Mouse (Mus musculus) testis, postnatal 10 days (tissue): Measurements from ENCODE around the gene Vmn1r38.
"Not testable (repeated sequence)": the region's sequence is repeated elsewhere in the genome, so short reads cannot be mapped to it uniquely, and the experiment has no call there.

Experiments used
- DNase-seq: peaks from one replicate; pipeline ENCODE4 v3.0.0; 2021; ENCODE audit warnings: low spot score

Gene Vmn1r38

DNA sequence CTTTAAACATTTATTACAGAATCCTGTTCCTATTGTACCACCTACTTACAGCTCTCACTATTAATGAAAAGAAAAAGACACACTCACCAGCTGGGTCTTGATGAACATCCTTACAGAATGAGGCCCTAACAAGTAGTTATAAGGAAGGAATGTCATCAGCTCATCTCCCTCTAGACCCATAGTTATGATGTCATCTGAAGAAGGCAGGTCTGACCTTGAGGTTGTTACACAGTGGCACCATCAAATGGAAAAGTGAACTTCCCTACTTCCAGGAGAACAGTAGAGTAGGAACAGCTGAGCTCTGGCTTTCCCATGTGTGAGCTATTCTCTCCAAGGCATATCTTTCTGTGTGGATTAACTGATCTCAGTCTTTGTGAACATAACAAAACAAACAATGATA is at the start of gene Vmn1r38:
Vmn1r38 (minus strand) TSS at position 101 of the 400 bp plus-strand sequence.
- not testable (repeated sequence) for DNase-seq

GRCm38 (mm10) chr6:66810509-66810908 is 28.1 kb upstream of the Vmn1r38 start, which contains the start of gene Vmn1r39:
Gene Vmn1r39, minus strand, starts transcription at chr6:66810609.
- DNase-seq: no peak

DNA sequence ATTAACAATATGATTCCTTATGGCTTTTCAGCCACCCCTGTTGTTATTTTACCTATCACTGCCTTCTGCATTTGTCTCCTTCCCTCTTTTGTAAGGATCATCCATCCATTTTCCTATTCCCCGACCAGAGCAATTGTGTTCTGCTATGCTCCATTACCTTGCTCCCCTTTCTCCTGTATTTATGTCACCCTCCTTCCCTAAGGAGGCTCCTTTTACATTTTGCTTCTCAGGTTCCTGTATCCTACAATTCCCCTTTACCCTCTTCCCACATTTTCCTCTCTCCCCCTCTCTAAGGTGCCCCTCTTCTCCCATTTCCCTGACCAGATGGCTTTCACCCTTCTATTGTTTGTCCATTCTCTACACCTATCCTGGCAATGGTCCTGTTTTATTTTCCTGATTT is 23.9 kb upstream of the Vmn1r38 start:
- DNase-seq: no peak

GRCm38 (mm10) chr6:66805713-66806112 is 23.3 kb upstream of the Vmn1r38 start:
- DNase-seq: no peak

DNA sequence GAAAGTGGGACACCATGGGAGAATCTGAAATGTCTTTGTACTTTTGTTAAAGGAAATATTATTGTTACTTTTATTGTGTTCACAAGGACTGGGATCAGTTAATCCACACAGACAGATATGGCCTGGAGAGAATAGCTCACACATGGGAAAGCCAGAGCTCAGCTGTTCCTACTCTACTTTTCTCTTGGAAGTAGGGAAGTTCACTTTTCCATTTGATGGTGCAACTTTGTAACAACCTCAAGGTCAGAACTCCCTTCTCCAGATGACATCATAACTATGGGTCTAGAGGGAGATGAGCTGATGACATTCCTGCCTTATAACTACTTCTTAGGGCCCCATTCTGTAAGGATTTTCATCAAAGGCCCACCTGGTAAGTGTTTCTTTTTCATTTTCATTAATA is 53.3 kb downstream of the Vmn1r38 start, which contains the start of gene Vmn1r37:
Vmn1r37 (plus strand) TSS at position 301 of the 400 bp plus-strand sequence.
- not testable (repeated sequence) for DNase-seq
